Mouse (Mus musculus): ENCODE results near the gene Irgq. TPM values are rescaled to one million over a fixed set of nuclear protein-coding genes. Genes with fewer than 3 reads are reported as not detected.
"Not testable (repeated sequence)": the region's sequence is repeated elsewhere in the genome, so short reads cannot be mapped to it uniquely, and the experiment has no call there.

Gene Irgq
- polyA plus RNA-seq, 1 experiment = 3.4 TPM

DNA sequence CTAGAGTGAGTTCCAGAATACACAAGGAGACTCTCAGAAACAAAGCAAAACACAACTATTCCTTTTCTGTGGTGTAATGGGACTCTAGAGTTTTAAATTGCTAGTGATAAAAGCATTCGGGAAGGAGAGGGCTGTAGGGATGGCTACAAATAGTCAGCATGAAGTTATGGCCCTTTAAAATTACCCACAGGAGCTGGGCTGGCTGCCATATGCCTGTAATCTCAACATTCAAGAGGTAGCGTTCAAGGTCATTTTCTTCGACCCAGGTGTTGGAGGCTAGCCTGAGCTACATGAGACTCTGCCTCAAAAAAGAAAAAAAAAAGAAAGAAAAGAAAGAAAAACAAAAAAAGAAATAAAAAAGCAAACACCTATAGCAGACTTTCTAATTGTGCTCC, 24.4 kb upstream of the Irgq start:
- Histone ChIP-seq H3K27ac (ENCODE audit: control insufficient read depth, insufficient read depth, low read depth, low read length, poor library complexity) (no peak overlapping the region), H3K4me1 (ENCODE audit: control insufficient read depth, insufficient read depth, low read length) (no peaks in the 10 kb centered on the region), H3K4me3 (replicated peaks; ENCODE audit: control insufficient read depth, low read depth, low read length) (no peak overlapping the region)
- TF ChIP-seq CTCF (IDR thresholded peaks at IDR 0.05; ENCODE audit: control insufficient read depth, insufficient read depth, low read length) (no peak), POLR2A (IDR thresholded peaks at IDR 0.05; ENCODE audit: borderline replicate concordance, control insufficient read depth, low read depth, low read length) (no peak)
- WGBS = 25% methylated on average over 3 of the region's 3 CpGs

DNA sequence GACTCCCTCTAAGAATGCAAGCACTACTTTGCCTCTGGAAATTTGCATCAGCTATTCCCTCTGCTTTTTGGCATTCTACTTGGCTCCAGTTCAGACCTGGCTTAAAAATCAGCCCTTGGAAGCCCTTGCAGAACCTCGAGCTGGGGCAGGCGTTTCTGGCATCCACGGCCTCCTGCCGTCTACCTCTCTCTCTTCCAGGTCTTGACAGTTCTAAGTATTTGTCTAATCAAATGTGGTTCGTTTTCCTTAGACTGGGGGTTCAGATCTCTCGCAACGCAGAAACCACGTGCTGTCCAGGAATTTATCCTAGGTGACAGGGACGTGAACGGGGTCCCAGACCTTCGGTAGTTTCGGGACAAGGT, 24.0 kb upstream of the Irgq start:
- WGBS = 8% methylated on average over 12 of the region's 12 CpGs
- Histone ChIP-seq H3K4me3 (replicated peaks; ENCODE audit: control insufficient read depth, low read depth, low read length) (peak overlapping the region; percentile 5), H3K4me1 (ENCODE audit: control insufficient read depth, insufficient read depth, low read length) (no peaks in the 10 kb centered on the region), H3K27ac (ENCODE audit: control insufficient read depth, insufficient read depth, low read depth, low read length, poor library complexity) (no peak overlapping the region)
- TF ChIP-seq POLR2A (IDR thresholded peaks at IDR 0.05; ENCODE audit: borderline replicate concordance, control insufficient read depth, low read depth, low read length) = no peak
- no peak for TF ChIP-seq CTCF (IDR thresholded peaks at IDR 0.05; ENCODE audit: control insufficient read depth, insufficient read depth, low read length)

- Histone ChIP-seq H3K4me1 (ENCODE audit: control insufficient read depth, insufficient read depth, low read length) (no peaks in the 10 kb centered on the region), H3K27ac (ENCODE audit: control insufficient read depth, insufficient read depth, low read depth, low read length, poor library complexity) (peak within 1 kb of the TSS; percentile 37; the same call in 1 of the 2 replicates), H3K4me3 (replicated peaks; ENCODE audit: control insufficient read depth, low read depth, low read length) (peak within 1 kb of the TSS; percentile 85)
- whole genome bisulfite sequencing = under 1% methylated on average over 84 of the region's 84 CpGs
- TF ChIP-seq CTCF (IDR thresholded peaks at IDR 0.05; ENCODE audit: control insufficient read depth, insufficient read depth, low read length) (no peak), POLR2A (IDR thresholded peaks at IDR 0.05; ENCODE audit: borderline replicate concordance, control insufficient read depth, low read depth, low read length) (peak; percentile 68; the same call in 1 of the 2 replicates)
These were observed 23.4 kb upstream of the Irgq start, which contains the start of gene Zfp428 for GRCm38 (mm10) chr7:24506838-24507725. Zfp428 (plus strand) TSS chr7:24507006.

GRCm38 (mm10) chr7:24507726-24508114, 22.8 kb upstream of the Irgq start:
- H3K4me3 ChIP-seq (replicated peaks; ENCODE audit: control insufficient read depth, low read depth, low read length) = peak overlapping the region; percentile 85
- WGBS = 1% methylated on average over 20 of the region's 20 CpGs
- H3K27ac ChIP-seq (ENCODE audit: control insufficient read depth, insufficient read depth, low read depth, low read length, poor library complexity) = no peak overlapping the region
- TF ChIP-seq CTCF (IDR thresholded peaks at IDR 0.05; ENCODE audit: control insufficient read depth, insufficient read depth, low read length) (no peak), POLR2A (IDR thresholded peaks at IDR 0.05; ENCODE audit: borderline replicate concordance, control insufficient read depth, low read depth, low read length) (no peak)
- no peaks in the 10 kb centered on the region for H3K4me1 ChIP-seq (ENCODE audit: control insufficient read depth, insufficient read depth, low read length)

GRCm38 (mm10) chr7:24512355-24512754, 18.1 kb upstream of the Irgq start, which contains the start of gene AC161166.1:
AC161166.1 (minus strand) TSS chr7:24512455.
- TF ChIP-seq CTCF (IDR thresholded peaks at IDR 0.05; ENCODE audit: control insufficient read depth, insufficient read depth, low read length) = no peak
- TF ChIP-seq POLR2A (IDR thresholded peaks at IDR 0.05; ENCODE audit: borderline replicate concordance, control insufficient read depth, low read depth, low read length) = no peak
- WGBS = 87% methylated on average over 7 of the region's 7 CpGs
- H3K4me1 ChIP-seq (ENCODE audit: control insufficient read depth, insufficient read depth, low read length) = no peaks in the 10 kb centered on the region
- no peak within 1 kb of the TSS for H3K4me3 ChIP-seq (replicated peaks; ENCODE audit: control insufficient read depth, low read depth, low read length)
- no peak within 1 kb of the TSS for H3K27ac ChIP-seq (ENCODE audit: control insufficient read depth, insufficient read depth, low read depth, low read length, poor library complexity)

GRCm38 (mm10) chr7:24516319-24516718, 14.2 kb upstream of the Irgq start:
- 0 out of 2 replicates have a peak, but pooled peaks have one; percentile 6 for TF ChIP-seq CTCF (IDR thresholded peaks at IDR 0.05; ENCODE audit: control insufficient read depth, insufficient read depth, low read length)
- H3K4me1 ChIP-seq (ENCODE audit: control insufficient read depth, insufficient read depth, low read length); H3K4me3 ChIP-seq (replicated peaks; ENCODE audit: control insufficient read depth, low read depth, low read length); H3K27ac ChIP-seq (ENCODE audit: control insufficient read depth, insufficient read depth, low read depth, low read length, poor library complexity): not testable (repeated sequence)
- WGBS = 73% methylated on average over 8 of the region's 8 CpGs

- Histone ChIP-seq H3K27ac (ENCODE audit: control insufficient read depth, insufficient read depth, low read depth, low read length, poor library complexity) (no peak overlapping the region), H3K4me3 (replicated peaks; ENCODE audit: control insufficient read depth, low read depth, low read length) (no peak overlapping the region), H3K4me1 (ENCODE audit: control insufficient read depth, insufficient read depth, low read length) (no peaks in the 10 kb centered on the region)
- WGBS = 73% methylated on average over 5 of the region's 5 CpGs
- TF ChIP-seq CTCF (IDR thresholded peaks at IDR 0.05; ENCODE audit: control insufficient read depth, insufficient read depth, low read length) = no peak
These were observed 13.4 kb upstream of the Irgq start for GRCm38 (mm10) chr7:24517077-24517476.

GRCm38 (mm10) chr7:24517654-24518053, 12.8 kb upstream of the Irgq start:
- H3K4me1 ChIP-seq (ENCODE audit: control insufficient read depth, insufficient read depth, low read length) = no peaks in the 10 kb centered on the region
- WGBS = 83% methylated on average over 6 of the region's 6 CpGs
- no peak for TF ChIP-seq CTCF (IDR thresholded peaks at IDR 0.05; ENCODE audit: control insufficient read depth, insufficient read depth, low read length)
- TF ChIP-seq POLR2A (IDR thresholded peaks at IDR 0.05; ENCODE audit: borderline replicate concordance, control insufficient read depth, low read depth, low read length) = no peak
- H3K27ac ChIP-seq (ENCODE audit: control insufficient read depth, insufficient read depth, low read depth, low read length, poor library complexity) = no peak overlapping the region
- no peak overlapping the region for H3K4me3 ChIP-seq (replicated peaks; ENCODE audit: control insufficient read depth, low read depth, low read length)
